Mouse (Mus musculus) WW6 (cell line): ENCODE data around the gene Gm14496.
"Not testable (repeated sequence)": the region's sequence is repeated elsewhere in the genome, so short reads cannot be mapped to it uniquely, and the experiment has no call there.

Experiments used
- DNase-seq: peaks from one replicate; pipeline ENCODE4 v3.0.0-alpha.2; 2013; ENCODE audit warnings: low read depth, low spot score

Gene Gm14496

GRCm38 (mm10) chr2:181990829-181991228, at the start of gene Gm14496:
Gene Gm14496 (plus strand): TSS chr2:181991129.
- no peak for DNase-seq

GRCm38 (mm10) chr2:181952747-181953680, 37.9 kb upstream of the Gm14496 start:
- DNase-seq, result peak; percentile 40

GRCm38 (mm10) chr2:181968395-181968794, 22.5 kb upstream of the Gm14496 start:
- DNase-seq, result no peak

- no peak for DNase-seq
Observed at GRCm38 (mm10) chr2:181969187-181969586, 21.7 kb upstream of the Gm14496 start.

GRCm38 (mm10) chr2:181981969-181982368, 9.0 kb upstream of the Gm14496 start:
- DNase-seq, result not testable (repeated sequence)
